Mouse (Mus musculus) bone marrow, adult 2 months (tissue): ENCODE data around the gene Ppif.

Experiments
- CTCF ChIP-seq: fragments of 200-500 bp; IDR thresholded peaks from 2 replicates; pipeline ENCODE4 v1.5.1; 2011; ENCODE audit warnings: low read length, control low read depth; ENCODE audit not compliant: control insufficient read depth, insufficient read depth
- POLR2A ChIP-seq: fragments of 200-500 bp; IDR thresholded peaks from 2 replicates; pipeline ENCODE4 v1.6.1; 2011; ENCODE audit warnings: low read depth, mild to moderate bottlenecking, control low read depth, low read length, borderline replicate concordance; ENCODE audit not compliant: control insufficient read depth

DNA sequence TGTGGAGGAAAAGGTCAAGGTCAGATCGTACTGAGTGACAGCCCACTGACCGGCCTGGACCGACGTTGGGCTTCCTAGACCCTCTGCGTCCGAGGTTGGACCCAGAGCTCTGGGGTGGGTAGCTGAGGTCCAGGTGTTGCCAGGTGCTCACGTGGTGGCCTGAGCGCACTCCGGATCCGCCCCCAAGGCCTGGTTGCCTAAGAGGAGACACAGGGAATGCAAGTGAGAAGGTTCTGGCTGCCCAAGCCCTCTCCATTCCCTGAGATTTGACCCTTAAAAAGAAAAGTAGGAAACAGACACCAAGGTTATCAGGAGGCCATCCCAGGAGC, 579 bp downstream of the Ppif start:
- TF ChIP-seq POLR2A (no peak), CTCF (no peak)
